Mouse (Mus musculus) lung, adult 2 months (tissue): ENCODE measurements around the gene Trim27.

Experiments used
- CTCF ChIP-seq: fragments of 200-500 bp; IDR thresholded peaks from 2 replicates; pipeline ENCODE4 v1.5.1; 2011; ENCODE audit warnings: mild to moderate bottlenecking, low read length, control low read depth; ENCODE audit not compliant: insufficient read depth
- POLR2A ChIP-seq: fragments of 200-500 bp; IDR thresholded peaks from 2 replicates; pipeline ENCODE4 v1.6.1; 2011; ENCODE audit warnings: low read depth, mild to moderate bottlenecking, control low read depth, low read length, borderline replicate concordance; ENCODE audit errors: extremely low read depth

- no peak for TF ChIP-seq CTCF
- TF ChIP-seq POLR2A = no peak
These were observed 8.1 kb upstream of the Trim27 start for GRCm38 (mm10) chr13:21171156-21171530.
